Mouse (Mus musculus) erythroblast, adult 5-6 weeks (primary cell): ENCODE data around the gene Syna. TPM values are rescaled to one million over a fixed set of nuclear protein-coding genes. Genes with fewer than 3 reads are reported as not detected.

Experiments
- ATAC-seq: replicated peaks from 2 replicates; pipeline ENCODE4 v1.8.0; 2016; ENCODE audit warnings: moderate number of reproducible peaks, mild to moderate bottlenecking, moderate TSS enrichment, inconsistent platforms; ENCODE audit not compliant: poor library complexity, low FRiP score, severe bottlenecking
- total RNA-seq, 2 experiments: library from RNA; stranded (forward) in 1 of 2; stranded (reverse) in 1 of 2; fragments of 150-400 nt in 1 of 2; fragments of 200-764, 138-1000 nt in 1 of 2; gene quantifications; 2 replicates each; pipeline versions ENCODE4 v1.2.3 to v1.2.4; 2015 to 2017; ENCODE audit warnings: low replicate concordance in 2 of 2

Gene Syna
- total RNA-seq, 2 experiments from 2014 or later: not detected

- ATAC-seq: no peak
These were observed 20.1 kb downstream of the Syna start for GRCm38 (mm10) chr5:134539891-134540290.

- ATAC-seq: no peak
These were observed 23.9 kb downstream of the Syna start for GRCm38 (mm10) chr5:134536036-134536435.

DNA sequence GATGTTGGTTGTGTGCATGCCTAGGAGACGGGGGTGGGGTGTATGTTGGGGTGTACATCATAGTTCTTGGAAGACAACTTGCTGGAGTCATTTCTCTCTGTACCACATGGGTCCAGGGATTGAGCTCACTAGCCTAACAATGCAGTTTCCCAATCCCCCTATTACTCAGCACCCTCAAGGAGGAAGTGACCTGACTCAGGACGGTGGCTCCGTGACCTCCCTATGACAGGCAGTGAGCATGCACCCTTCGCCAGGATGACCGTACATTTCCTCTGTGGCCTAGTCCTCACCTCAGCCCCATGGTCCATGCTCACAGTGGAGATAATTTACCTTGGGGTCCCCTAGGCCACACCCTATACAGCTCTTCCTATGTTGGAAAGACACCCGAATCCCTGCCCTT, 27.6 kb downstream of the Syna start:
- ATAC-seq: no peak

GRCm38 (mm10) chr5:134531585-134531984, 28.4 kb downstream of the Syna start:
- no peak for ATAC-seq

DNA sequence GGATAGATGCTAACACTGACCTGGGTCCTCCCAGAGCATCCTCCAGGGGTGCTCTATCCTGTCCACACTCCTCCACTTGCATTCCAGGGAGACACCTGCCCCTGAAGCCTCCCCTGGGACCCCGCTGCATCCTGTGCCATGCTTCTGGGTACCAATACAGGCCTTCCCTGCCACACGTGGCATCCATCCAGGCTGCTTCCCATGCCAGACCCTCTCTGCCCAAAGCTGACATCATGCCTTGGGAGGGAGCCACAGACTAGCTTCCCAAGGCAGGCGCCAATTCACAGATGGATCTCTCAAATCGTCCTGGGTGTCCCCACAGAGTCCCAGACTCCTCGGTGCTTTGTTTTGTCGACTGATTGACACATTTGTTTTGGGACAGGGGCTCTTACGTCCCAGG, 29.1 kb downstream of the Syna start:
- ATAC-seq: no peak

DNA sequence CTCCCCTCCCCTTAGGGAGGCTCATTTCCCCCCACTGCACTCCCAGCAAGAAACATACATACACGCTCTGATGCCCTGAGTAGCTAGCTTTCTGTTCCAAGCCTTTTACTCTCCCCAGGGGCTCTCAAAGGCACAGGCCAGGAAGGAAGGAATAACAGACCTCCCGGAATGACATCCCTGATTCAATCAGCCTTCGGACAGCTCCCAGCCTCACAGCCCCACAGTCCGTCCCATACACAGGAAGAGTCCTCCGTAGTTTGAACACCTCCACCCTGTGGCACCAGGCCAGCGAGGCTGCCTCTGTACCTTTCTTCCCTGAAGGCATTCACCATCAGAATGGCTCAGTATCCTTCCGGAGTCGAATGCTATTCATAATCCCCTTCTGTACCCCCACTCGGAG, 31.5 kb downstream of the Syna start:
- no peak for ATAC-seq

- ATAC-seq: no peak
These were observed 33.8 kb downstream of the Syna start for GRCm38 (mm10) chr5:134525971-134526711.

DNA sequence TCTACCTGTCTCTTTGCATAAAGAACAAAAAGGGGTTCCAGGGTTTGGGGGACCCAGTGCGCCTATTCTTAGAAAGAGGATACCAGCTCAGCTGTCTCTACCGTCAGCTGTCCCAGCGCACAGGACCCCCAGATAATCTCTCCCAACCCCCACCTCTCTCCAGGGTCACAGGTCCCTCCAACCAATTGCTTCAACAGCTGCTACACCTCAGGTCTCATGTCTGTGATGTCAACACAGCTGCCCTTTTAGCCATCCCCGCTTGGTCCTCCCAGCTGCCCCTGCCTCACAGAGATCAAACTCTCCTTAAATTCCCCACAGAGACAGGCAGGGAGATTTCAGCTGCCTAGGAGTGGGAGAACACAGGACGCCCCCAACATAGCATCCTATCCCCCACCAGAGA, 36.2 kb downstream of the Syna start:
- no peak for ATAC-seq

DNA sequence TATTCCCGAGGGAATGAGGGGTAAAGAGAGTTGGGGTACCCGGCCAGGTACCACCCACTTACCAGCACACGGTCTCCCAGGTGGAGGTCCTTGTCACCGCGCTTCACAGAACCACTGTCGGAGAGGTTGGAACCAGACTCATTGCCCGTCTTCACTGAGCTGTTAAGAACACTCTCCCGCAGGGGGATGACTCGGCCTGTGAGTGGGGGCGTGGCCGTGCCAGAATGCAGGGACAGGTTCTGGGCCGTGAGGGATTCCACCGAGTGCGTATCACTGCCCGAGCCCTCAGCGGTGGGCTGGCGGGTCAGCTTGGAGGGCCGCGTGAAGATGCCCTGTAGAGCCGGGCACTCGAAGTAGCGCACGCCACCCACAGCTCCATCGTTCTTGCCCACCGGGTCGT, 37.4 kb downstream of the Syna start:
- ATAC-seq: no peak

DNA sequence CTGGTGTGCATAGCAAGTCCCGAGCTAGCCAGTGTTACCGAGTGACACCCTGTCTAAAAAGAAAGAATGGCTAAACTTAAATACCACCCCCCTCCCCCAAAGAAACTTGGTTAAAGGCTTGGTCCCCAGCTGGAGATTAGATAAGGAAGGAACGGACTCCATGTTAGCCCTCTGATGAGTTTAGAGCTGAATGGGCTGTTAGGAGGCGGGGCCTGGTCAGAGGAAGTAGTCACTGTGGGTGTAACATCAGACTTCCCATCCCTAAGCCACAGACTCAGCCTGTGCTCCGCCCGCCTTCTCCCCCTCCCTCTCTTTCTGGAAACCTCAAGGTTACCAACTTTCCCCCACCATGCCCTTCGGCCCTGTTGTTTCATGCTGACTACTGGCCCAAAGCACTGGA, 38.2 kb downstream of the Syna start:
- no peak for ATAC-seq

GRCm38 (mm10) chr5:134521131-134521530, 38.8 kb downstream of the Syna start:
- ATAC-seq: no peak

DNA sequence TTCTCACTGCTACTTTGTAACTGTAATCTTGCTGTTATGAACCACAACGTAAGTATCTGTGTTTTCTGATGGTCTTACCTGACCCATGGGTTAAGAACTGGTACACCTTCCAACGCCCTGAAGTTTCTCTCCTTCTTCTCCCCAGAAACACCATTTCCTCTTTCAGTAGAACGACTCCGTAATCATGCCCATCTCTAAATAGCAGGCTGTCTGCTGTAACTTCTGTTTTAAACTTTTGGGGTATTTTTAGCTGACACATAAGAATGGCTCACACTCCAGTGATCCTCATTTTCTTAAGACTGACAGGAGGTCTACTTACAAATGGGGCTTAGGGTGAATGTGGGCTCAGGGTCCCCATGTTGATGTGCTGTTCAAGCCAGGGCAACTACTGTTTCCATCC, 39.9 kb downstream of the Syna start:
- no peak for ATAC-seq

DNA sequence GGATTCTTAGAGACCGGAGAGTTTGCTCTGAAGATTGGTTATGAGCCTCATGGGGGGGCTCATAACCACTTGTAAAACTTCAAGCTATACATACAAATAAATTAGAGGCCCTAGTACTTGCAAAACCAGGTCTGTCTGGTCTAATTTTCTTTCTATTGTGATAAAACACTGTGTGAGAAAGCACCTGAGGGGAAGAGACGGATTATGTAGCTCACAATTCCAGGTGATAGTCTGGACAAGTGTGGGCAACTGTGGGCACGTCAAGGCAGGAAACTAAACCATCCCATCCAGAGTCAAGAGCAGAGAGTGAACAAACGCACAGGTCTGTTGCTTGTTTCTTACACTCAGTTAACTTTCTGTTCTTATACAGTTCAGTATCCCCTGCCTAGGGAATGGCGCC, 40.5 kb downstream of the Syna start:
- no peak for ATAC-seq

DNA sequence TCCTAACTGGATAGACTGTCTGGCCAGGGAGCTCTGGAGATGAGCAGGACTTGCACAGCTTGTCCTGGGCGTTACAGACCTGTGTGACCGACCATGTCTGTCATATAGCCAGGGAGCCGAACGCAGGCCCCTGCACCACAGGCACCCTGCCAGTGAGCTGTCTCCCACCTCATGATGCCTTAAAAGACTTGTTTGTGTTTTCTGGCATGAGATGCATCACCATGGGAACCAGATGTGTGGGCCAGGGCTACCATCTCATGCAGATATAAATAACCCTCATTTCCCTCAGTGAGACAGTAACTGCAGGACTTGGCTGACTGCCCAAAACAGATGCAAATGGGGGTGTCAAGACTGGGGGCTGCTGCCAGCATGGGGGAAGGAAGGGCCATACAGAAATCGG, 47.9 kb downstream of the Syna start:
- no peak for ATAC-seq

- ATAC-seq: no peak
These were observed 49.7 kb downstream of the Syna start for GRCm38 (mm10) chr5:134510266-134510665.

- ATAC-seq: no peak
These were observed 51.0 kb downstream of the Syna start for GRCm38 (mm10) chr5:134508965-134509364.

Other genes with a start within 250 kb of the Syna start
- gene Gtf2i, start 245.4 kb downstream of the Syna start, total RNA-seq (2015; ENCODE audit: low replicate concordance): 9.0 and 28.4 TPM in 2 replicates
- gene Gtf2i, start 245.4 kb downstream of the Syna start, total RNA-seq (2017; ENCODE audit: low replicate concordance): 10.7 and 11.2 TPM in 2 replicates
- gene Gtf2ird1, start 103.5 kb downstream of the Syna start, total RNA-seq (2015; ENCODE audit: low replicate concordance): 3.3 and 29.0 TPM in 2 replicates
- 2.2 TPM in 2 replicates for gene Gtf2ird1, start 103.5 kb downstream of the Syna start, total RNA-seq (2017; ENCODE audit: low replicate concordance)
- 0.21 and 0.96 TPM in 2 replicates for gene Clip2, start 7.7 kb downstream of the Syna start, total RNA-seq (2015; ENCODE audit: low replicate concordance)
- 2.1 and 4.0 TPM in 2 replicates for gene Clip2, start 7.7 kb downstream of the Syna start, total RNA-seq (2017; ENCODE audit: low replicate concordance)
- gene Rfc2, start 21.2 kb upstream of the Syna start, total RNA-seq (2015; ENCODE audit: low replicate concordance): 26.7 and 51.0 TPM in 2 replicates
- gene Rfc2, start 21.2 kb upstream of the Syna start, total RNA-seq (2017; ENCODE audit: low replicate concordance): 14.7 and 23.7 TPM in 2 replicates
- 1.5 and 5.0 TPM in 2 replicates for gene Lat2, start 54.9 kb upstream of the Syna start, total RNA-seq (2015; ENCODE audit: low replicate concordance)
- gene Lat2, start 54.9 kb upstream of the Syna start, total RNA-seq (2017; ENCODE audit: low replicate concordance): 7.5 and 10.9 TPM in 2 replicates
- 63.7 and 79.4 TPM in 2 replicates for gene Eif4h, start 79.3 kb upstream of the Syna start, total RNA-seq (2015; ENCODE audit: low replicate concordance)
- 93.5 and 98.1 TPM in 2 replicates for gene Eif4h, start 79.3 kb upstream of the Syna start, total RNA-seq (2017; ENCODE audit: low replicate concordance)
- 0.19 and 2.1 TPM in 2 replicates for gene Limk1, start 128.4 kb upstream of the Syna start, total RNA-seq (2015; ENCODE audit: low replicate concordance)
- 2.1 and 3.6 TPM in 2 replicates for gene Limk1, start 128.4 kb upstream of the Syna start, total RNA-seq (2017; ENCODE audit: low replicate concordance)
- gene Eln, start 187.2 kb upstream of the Syna start, total RNA-seq (2015; ENCODE audit: low replicate concordance): not detected in 2 replicates
- not detected in 2 replicates for gene Eln, start 187.2 kb upstream of the Syna start, total RNA-seq (2017; ENCODE audit: low replicate concordance)